ENCODE assay signal across 8 mouse cellular contexts in genomic region chr10:22731272-22732093, GRCm38 (mm10). TPM values are rescaled to one million over a fixed set of nuclear protein-coding genes. Genes with fewer than 3 reads are reported as not detected.
A peak's percentile ranks its signal among the peaks of the same experiment; 100 is the strongest.
DNase-seq lines count a peak whose midpoint lies in the region; ATAC-seq lines count a peak whose summit lies in the region.

Tbpl1 (minus strand) TSS chr10:22731938.

- peak; percentile 98 to 99 for DNase-seq in adrenal gland, adult (ENCODE audit: inconsistent age in 2 of 2, low spot score in 1 of 2)
- peak; percentile 94 for DNase-seq in embryo, embryonic 10 days (ENCODE audit: low spot score)
- DNase-seq in gastrocnemius, postnatal 10 days, result peak; percentile 90
- DNase-seq in induced T-regulatory cell, adult 2 months (ENCODE audit: low read depth), result peak; percentile 94
- peak; percentile 88 to 96 for DNase-seq in left cerebral cortex, adult 9 months (ENCODE audit: low spot score in 2 of 2)
- DNase-seq in right cerebral cortex, postnatal 36 days (ENCODE audit: low spot score in 2 of 2), result peak; percentile 93 to 95
- peak; percentile 96 for DNase-seq in yolk sac, embryonic 10.5 days (ENCODE audit: low spot score)

- peak; percentile 91 for ATAC-seq in megakaryocyte progenitor cell, adult 5-6 weeks (replicated peaks; ENCODE audit: poor library complexity)

RNA-seq across cellular contexts. Expression of gene Tbpl1, which starts in this region (rescaled TPM):
- 10 to 100 TPM; 24.2 to 31.1 TPM for total RNA-seq in gastrocnemius, postnatal 10 days (2021)
- 26.1 and 33.0 TPM in 2 replicates for total RNA-seq in megakaryocyte progenitor cell, adult 5-6 weeks (2015)
- 18.3 and 28.9 TPM in 2 replicates for total RNA-seq in megakaryocyte progenitor cell, adult 5-6 weeks (2017)

Comparison
In these comparisons a context has a peak if more than half of its experiments do, and no peak if none do; other contexts are left out.
1. Peak in every context shown above with its lines: DNase-seq and ATAC-seq.